Mouse (Mus musculus) adrenal gland, adult (tissue): ENCODE results near the gene Erh.

Experiments
- DNase-seq, 2 experiments: peaks; one replicate each; pipeline ENCODE4 v3.0.0; 2022 to 2023; ENCODE audit warnings: low spot score in 1 of 2; ENCODE audit not compliant: inconsistent age in 2 of 2

Erh gene

GRCm38 (mm10) chr12:80615371-80616257, 28.5 kb downstream of the Erh start:
- peak; percentile 39 to 60 for DNase-seq

GRCm38 (mm10) chr12:80612113-80612791, 31.9 kb downstream of the Erh start:
- no peak for DNase-seq

DNA sequence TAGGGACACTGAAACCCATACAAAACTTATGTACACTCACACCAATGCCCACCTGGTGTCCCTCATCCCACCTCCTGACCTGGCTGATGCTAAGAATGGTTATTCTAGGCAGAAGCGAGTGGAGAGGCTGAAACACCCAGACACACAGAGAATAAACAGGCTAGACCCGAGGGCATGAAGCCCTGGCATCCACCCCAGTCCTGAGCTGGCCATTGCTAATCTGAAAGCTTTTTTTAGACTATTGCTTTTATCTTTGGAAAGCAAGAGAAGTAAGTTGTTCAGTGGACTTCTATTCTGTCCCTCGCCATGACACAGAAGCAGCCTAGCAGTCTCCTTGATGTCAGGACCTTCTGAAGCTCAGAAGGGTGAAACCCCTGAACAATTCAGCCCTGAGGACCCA, 34.2 kb downstream of the Erh start:
- DNase-seq: no peak

DNA sequence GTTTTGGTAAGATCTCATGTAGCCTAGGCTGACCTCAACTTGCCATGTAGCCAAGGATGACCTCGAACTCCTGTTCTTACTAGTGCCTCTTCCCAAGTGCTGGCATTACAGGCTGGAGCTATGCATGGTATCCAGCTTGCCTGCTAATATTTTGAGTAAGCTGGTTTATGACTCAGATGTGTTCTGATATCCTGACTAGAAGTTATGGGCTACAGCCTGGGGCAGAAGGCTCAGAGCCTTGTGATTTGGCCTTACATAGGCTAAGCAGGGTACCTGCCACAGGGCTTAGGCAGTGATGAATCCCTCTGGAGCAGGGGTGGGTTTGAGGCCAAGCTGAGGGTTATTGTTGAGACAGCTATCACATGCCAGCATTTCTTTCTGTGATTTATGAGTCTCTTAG, 35.6 kb downstream of the Erh start:
- DNase-seq: no peak

- no peak for DNase-seq
These were observed 39.9 kb downstream of the Erh start for GRCm38 (mm10) chr12:80604218-80604617.

GRCm38 (mm10) chr12:80603566-80603965, 40.6 kb downstream of the Erh start:
- DNase-seq: no peak

DNA sequence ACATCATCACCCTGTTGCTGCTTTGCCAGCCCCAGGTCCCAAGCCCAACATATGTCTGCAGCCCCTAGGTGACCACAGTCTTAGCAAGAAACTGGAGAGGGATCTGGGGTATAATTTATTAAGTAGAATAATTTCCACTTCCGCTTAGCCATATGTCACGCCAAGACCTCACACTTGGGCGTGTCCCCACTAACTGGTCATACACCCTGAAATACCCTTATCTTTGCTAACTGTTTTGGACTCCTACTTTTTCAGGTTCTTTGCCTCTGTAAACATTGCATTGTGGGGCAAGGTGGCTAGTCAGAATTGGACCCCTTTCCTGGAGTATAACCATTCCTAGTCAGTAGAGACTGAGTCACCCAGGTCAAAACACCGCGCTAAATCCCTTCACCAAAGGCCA, 41.7 kb downstream of the Erh start:
- no peak for DNase-seq

GRCm38 (mm10) chr12:80601597-80602269, 42.4 kb downstream of the Erh start:
- no peak for DNase-seq

- peak; percentile 16 to 73 for DNase-seq
These were observed 45.4 kb downstream of the Erh start for GRCm38 (mm10) chr12:80598756-80599155.

GRCm38 (mm10) chr12:80598236-80598635, 45.9 kb downstream of the Erh start:
- DNase-seq: no peak

GRCm38 (mm10) chr12:80595968-80596367, 48.2 kb downstream of the Erh start:
- no peak for DNase-seq

DNA sequence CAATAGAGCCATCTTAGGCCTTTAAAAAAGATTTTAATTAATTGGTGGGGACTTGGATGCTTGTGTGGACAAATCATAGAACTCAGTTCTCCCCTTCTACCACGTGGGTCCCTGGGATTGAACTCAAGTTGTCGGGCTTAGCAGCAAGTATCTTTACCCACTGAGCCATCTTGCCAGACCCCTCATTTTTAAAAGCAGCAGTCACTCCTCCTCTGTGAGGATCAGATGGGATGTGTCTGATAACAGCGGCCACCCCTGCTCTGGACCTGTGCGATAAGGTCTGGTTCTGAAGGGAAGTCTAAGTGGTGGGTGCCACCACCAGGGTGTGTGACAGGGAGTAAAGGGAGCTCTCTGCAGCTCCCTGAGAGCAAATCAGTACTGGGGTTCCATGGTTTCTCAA, 48.6 kb downstream of the Erh start:
- no peak for DNase-seq

GRCm38 (mm10) chr12:80594781-80595180, 49.4 kb downstream of the Erh start:
- DNase-seq: no peak

- no peak for DNase-seq
These were observed 50.0 kb downstream of the Erh start for GRCm38 (mm10) chr12:80594141-80594540.

DNA sequence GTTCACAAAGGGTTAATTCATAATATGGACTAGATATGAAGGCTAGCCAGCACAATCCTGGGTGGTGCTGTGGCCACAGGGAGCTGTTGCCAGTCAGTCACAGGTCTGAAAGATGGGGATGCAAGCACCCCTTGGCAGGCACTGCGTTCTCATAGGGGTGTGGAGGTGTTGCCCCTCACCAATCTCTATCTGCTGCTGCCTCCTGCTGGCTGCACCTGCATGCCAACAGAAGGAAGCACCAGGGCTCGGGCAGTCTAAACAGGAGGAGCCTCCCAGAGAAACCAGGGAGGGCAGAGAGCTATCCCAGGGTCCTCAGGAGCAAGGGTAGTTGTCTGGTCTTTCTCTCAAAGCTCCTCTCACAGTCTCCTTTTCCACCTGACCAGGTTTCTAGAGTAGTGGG, 59.2 kb downstream of the Erh start:
- DNase-seq: peak in 1 of 2 experiments; percentile 41
